Mouse (Mus musculus): ENCODE measurements around the gene Wnt1.

DNA sequence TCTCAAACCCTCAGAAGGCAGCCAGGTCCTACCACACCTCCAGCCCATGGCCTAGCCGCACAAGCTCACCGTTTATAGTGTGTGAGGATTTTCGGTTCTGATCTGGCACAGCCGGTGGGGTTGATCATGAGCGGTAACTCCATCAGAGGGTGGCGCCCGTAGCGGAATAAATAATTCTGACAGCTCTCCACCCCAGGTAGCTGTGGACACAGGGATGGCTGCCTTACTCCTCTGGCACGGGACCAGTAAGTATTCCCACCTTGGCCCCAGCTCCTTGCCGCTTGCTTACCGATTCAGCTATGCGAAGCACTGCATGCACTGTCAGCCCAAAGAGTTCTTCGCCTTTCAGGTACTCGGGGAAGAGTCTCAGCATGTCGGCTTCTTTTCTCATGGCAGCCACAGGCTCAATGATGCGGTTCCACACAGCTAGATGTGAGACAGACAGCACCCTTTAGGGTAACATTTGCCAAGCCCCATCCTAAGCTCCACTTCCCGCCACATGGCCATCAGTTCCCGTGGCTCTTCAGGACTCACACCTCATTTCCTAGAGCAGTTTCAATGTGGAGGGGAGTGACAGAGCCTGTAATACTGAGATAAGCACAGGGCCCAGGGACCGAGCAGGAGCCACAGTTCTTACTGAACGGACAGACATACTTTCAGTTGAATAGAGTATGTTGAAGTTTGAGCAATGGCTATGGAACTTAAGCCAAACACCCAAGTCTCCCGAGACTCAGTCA lies 47.5 kb downstream of the Wnt1 start:
- no peak for TF ChIP-seq CTCF (IDR thresholded peaks at IDR 0.05; ENCODE audit: control insufficient read depth, insufficient read depth, insufficient replicate concordance, low read depth, low read length)
- no peak for TF ChIP-seq POLR2A (IDR thresholded peaks at IDR 0.05; ENCODE audit: control insufficient read depth, low read depth, low read length)
